Mouse (Mus musculus): ENCODE data around the gene Col28a1.

The Col28a1 gene

DNA sequence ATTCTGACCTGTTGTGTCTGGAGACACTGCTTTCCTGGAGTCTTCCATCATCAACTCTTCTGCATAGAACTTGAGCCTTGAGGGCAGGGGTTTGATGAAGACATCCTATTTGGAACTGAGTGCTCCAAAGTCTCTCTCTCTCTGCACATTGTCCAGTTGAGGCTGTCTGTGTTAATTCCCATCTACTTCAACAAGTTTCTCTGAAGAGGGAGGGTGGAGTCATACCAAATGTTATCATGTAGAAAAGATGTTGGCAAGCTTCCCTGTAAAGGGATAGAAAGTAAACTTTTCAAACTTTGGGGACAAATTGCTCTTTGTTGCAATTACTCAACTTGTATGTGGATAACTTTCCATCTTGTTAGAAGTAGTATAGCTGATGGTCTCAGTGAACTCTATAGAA, at the start of gene Col28a1:
Col28a1 (minus strand) TSS at position 101 of the 400 bp plus-strand sequence.
- DNase-seq, result no peak

DNA sequence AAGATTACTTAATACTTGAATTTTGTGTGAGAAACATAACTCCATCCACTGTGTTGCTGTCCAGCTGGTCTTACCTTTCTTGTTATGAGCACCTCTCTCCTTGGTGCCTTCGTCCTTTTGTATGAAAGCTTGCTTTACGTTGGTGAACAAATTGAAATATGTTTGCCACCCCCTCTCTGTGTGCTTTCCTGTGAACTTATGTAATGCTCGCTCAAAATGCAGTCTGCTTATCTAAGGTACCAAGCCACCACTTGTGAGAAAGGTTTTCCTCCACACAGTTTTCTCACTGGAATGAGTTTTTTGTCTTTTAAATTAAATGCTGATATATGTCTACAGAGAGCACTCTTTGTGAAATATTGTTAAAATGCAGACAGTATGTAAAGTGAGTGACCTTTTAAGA, 36.2 kb upstream of the Col28a1 start:
- DNase-seq, result no peak

DNA sequence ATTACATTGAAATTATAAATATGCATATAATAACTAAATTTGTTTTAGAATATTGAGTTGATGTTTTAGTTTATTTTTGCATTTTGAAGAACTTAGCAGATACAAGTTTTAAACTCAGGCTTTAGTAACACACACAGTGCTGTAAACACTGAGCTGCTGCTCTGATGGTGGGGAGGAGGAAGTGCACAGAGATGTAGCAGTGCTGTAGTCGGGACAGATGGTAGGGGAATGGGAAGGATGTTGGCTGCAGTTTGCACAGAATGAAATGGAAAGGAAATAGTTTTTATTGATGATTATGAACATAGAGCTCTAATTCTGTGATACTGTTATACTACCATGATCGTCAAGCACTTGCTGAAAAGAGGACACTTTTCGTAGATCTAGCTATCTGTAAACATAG, 34.6 kb upstream of the Col28a1 start:
- no peak for DNase-seq

DNA sequence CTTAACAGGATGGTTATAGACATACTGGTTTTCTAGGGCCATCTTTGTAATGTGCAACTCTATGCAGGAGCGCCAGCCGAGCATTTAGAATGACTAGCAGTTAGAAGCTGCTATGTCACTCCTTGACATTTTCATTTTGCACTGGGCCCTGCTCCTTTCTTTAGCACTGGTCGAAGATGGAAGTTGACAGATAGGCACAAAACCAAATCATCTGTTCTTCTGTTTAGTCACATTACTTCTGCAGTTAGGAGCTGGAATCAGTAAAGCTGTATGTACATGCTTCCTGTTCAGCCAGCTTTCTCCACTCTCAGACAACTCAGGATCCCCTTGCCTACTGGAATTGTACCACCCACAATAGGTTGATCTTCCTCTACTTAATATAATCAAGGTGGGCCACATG, 18.2 kb upstream of the Col28a1 start:
- no peak for DNase-seq

GRCm38 (mm10) chr6:8209866-8210186, 17.4 kb upstream of the Col28a1 start:
- DNase-seq, result peak in 1 of 2 experiments; percentile 42

- DNase-seq, result peak; percentile 94 to 96
Measured at GRCm38 (mm10) chr6:8209047-8209865, 16.8 kb upstream of the Col28a1 start, which contains the start of gene Mios. Gene Mios (plus strand): TSS chr6:8209222.

DNA sequence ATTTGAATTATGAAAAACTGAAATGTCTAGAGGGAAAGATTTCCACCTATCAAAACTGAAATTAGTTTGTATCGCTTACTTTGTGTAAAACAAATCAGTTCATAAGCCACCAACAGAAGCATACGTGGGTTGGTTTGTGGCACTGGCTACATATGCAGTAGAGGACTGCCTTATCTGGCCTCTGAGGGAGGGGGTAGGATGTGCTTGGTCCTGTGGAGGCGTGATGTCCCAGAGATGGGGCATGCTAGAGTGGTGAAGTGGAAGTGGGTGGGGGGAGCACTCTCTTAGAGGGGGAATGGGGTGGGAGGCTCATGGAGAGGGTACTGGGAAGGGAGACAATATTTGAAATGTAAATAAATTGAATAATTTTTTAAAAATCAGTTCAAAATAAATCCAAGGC, 2.5 kb downstream of the Col28a1 start:
- no peak for DNase-seq

- DNase-seq, result peak in 1 of 2 experiments; percentile 28
Measured at GRCm38 (mm10) chr6:8188599-8189233, 3.7 kb downstream of the Col28a1 start.

DNA sequence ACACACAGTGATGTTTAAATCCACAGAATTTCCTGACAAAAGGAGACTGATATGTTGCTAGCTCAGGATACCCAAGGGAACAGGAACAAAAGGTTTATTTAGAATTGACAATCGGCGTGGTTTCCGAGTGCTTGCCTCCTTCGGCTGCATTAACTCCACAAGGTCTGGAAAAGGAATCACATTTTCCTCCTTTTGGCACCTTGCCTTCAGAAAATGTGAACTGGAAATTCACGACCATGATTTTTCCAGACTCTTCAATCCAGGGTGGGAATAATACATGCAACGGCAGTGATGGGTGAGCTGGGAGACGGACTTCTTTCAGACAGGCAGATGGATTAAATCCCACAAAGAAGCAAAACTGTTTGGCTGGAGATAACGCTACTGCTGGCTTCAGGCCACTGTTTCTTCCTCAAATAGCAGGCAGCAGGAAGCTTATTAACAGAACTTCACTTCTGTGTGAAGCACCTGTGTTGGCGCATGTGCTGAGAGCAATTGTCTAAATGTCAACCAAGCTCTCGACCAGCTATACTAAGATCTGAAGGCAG, 13.9 kb downstream of the Col28a1 start:
- peak; percentile 56 to 64 for DNase-seq

- DNase-seq, result no peak
Measured at GRCm38 (mm10) chr6:8176116-8176515, 16.3 kb downstream of the Col28a1 start.

GRCm38 (mm10) chr6:8175346-8175745, 17.1 kb downstream of the Col28a1 start:
- DNase-seq, result peak in 1 of 2 experiments; percentile 39

- no peak for DNase-seq
Measured at GRCm38 (mm10) chr6:8174062-8174461, 18.4 kb downstream of the Col28a1 start.

- DNase-seq, result no peak
Measured at GRCm38 (mm10) chr6:8172101-8172500, 20.3 kb downstream of the Col28a1 start.

GRCm38 (mm10) chr6:8164741-8165140, 27.7 kb downstream of the Col28a1 start:
- DNase-seq, result no peak

- no peak for DNase-seq
Measured at GRCm38 (mm10) chr6:8160001-8160400, 32.4 kb downstream of the Col28a1 start.

DNA sequence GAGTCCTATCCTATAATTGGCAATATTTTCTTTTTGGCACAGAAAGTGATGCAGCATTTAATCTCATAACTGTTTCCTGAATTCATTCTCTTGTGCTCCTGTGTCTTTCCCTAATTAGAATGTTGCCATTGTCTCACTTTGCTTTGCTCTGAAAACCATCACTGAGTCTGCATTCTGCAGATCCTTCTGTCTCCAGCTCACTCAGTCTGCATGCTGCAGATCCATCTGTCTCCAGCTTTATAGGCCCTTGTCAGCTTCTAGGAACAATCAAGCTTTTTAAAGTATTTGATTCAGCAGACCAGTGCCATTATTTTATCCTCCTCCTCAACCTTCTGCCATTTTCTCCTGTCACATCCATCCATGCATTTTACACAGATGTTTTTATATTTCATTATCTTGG, 35.3 kb downstream of the Col28a1 start:
- no peak for DNase-seq

GRCm38 (mm10) chr6:8152551-8153361, 39.7 kb downstream of the Col28a1 start:
- no peak for DNase-seq

GRCm38 (mm10) chr6:8148916-8149315, 43.5 kb downstream of the Col28a1 start:
- DNase-seq, result no peak

- no peak for DNase-seq
Measured at GRCm38 (mm10) chr6:8141881-8142280, 50.5 kb downstream of the Col28a1 start.

DNA sequence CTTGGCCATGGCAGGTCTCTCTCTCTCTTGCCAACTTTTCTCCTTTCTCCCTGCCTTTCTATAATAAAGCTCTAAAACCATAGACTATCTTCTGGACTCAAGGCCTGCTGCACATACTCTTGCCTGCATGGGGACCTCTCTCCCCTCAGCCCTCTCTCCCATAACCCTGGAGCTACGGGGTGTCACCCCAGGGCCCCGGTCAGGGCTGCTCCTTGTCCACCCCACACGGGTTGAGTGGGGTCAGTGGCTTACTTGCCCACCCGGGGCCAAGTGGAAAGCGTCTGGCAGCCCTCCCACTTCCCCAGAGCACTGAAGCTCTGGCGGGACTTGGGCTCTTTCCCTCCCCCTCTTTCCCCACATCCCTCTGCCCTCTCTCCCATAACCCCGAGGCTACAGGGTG, 62.3 kb downstream of the Col28a1 start:
- no peak for DNase-seq

- no peak for DNase-seq
Measured at GRCm38 (mm10) chr6:8128164-8128563, 64.3 kb downstream of the Col28a1 start.

GRCm38 (mm10) chr6:8126545-8126944, 65.9 kb downstream of the Col28a1 start:
- no peak for DNase-seq

DNA sequence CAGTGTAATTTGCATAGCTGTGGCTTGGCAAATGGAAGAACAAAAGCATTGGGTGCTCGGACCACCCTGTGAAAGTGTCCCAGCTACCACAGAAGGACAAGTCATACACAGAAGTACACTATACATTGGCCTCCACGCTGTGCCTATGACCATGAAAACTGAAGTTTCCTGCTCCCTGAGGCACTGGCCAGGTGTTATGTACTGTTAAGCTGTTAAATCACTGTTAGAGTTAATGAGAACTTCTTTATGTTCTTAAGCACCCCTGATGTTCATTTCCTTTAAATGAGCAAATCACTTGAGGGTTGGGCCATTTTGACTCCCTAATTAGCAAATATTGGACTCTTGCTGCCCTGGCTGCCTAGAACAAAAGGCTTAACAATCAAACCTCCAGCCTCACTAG, 73.3 kb downstream of the Col28a1 start:
- DNase-seq, result no peak

Data from cerebellum, postnatal 25 days (tissue).